Mouse (Mus musculus): ENCODE measurements around the gene Cntnap5a. TPM values are rescaled to one million over a fixed set of nuclear protein-coding genes. Genes with fewer than 3 reads are reported as not detected.

Cntnap5a gene
- total and polyA plus RNA-seq, 3 experiments = not detected

GRCm38 (mm10) chr1:116577969-116578666, 893.6 kb downstream of the Cntnap5a start:
- H3K9ac ChIP-seq (ENCODE audit: control insufficient read depth, low read depth, low read length, poor library complexity, severe bottlenecking) = no peak overlapping the region
- TF ChIP-seq CHD2 (IDR thresholded peaks at IDR 0.05; ENCODE audit: low read length) (no peak), KAT2A (conservative IDR thresholded peaks at IDR 0.05; ENCODE audit: low read depth, low read length) (no peak), E2F4 (IDR thresholded peaks at IDR 0.05; ENCODE audit: borderline replicate concordance, low read depth, low read length) (no peak), USF1 (IDR thresholded peaks at IDR 0.05; ENCODE audit: low read depth, low read length) (no peak), JUND (IDR thresholded peaks at IDR 0.05; ENCODE audit: low read depth, low read length) (no peak), TAL1 (IDR thresholded peaks at IDR 0.05; ENCODE audit: low read length) (no peak), NRF1 (IDR thresholded peaks at IDR 0.05; ENCODE audit: insufficient read depth, low read depth, low read length, poor library complexity, severe bottlenecking) (no peak), MYC (IDR thresholded peaks at IDR 0.05; ENCODE audit: low read depth, low read length) (no peak), USF2 (IDR thresholded peaks at IDR 0.05; ENCODE audit: borderline replicate concordance in 1 of 2, insufficient read depth in 1 of 2, low read depth in 1 of 2, low read length in 2 of 2) (no peak), CTCF (IDR thresholded peaks at IDR 0.05 in 2 of 3, conservative IDR thresholded peaks at IDR 0.05 in 1 of 3; ENCODE audit: control insufficient read depth in 1 of 3, insufficient read depth in 1 of 3, low read depth in 2 of 3, low read length in 3 of 3, poor library complexity in 1 of 3, severe bottlenecking in 1 of 3) (no peak), SIN3A (IDR thresholded peaks at IDR 0.05; ENCODE audit: low read length) (no peak), POLR2AphosphoS5 (IDR thresholded peaks at IDR 0.05; ENCODE audit: borderline replicate concordance, low read depth, low read length) (no peak), ZKSCAN1 (IDR thresholded peaks at IDR 0.05; ENCODE audit: low read depth, low read length) (no peak), MYB (IDR thresholded peaks at IDR 0.05; ENCODE audit: low read depth, low read length) (no peak), UBTF (IDR thresholded peaks at IDR 0.05; ENCODE audit: borderline replicate concordance, insufficient read depth, low read depth, low read length) (no peak), ZNF384 (IDR thresholded peaks at IDR 0.05; ENCODE audit: low read depth, low read length) (no peak), NELFE (IDR thresholded peaks at IDR 0.05; ENCODE audit: low read depth, low read length) (no peak)
- no peaks in the 10 kb centered on the region for H3K36me3 ChIP-seq (ENCODE audit: control insufficient read depth in 1 of 2, insufficient read depth in 2 of 2, low read length in 2 of 2)
- no peak for DNase-seq (ENCODE audit: low read depth, low spot score)
- no peaks in the 10 kb centered on the region for H3K27me3 ChIP-seq (ENCODE audit: control insufficient read depth in 1 of 2, insufficient read depth in 2 of 2, low read length in 2 of 2)
- no peaks in the 10 kb centered on the region for H3K79me2 ChIP-seq (ENCODE audit: control insufficient read depth, insufficient read depth, low read length, poor library complexity)
- no peaks in the 10 kb centered on the region for H3K9me3 ChIP-seq (replicated peaks; ENCODE audit: insufficient read depth, low read length)
- no peak overlapping the region for H3K4me3 ChIP-seq (ENCODE audit: control insufficient read depth in 1 of 2, insufficient read depth in 1 of 2, low read depth in 2 of 2, low read length in 2 of 2)
- H3K27ac ChIP-seq (ENCODE audit: control insufficient read depth, low read depth, low read length) = no peak overlapping the region
- no peaks in the 10 kb centered on the region for H3K4me1 ChIP-seq (ENCODE audit: control insufficient read depth in 1 of 2, insufficient read depth in 2 of 2, low read length in 2 of 2)

GRCm38 (mm10) chr1:116616272-116616671, 931.7 kb downstream of the Cntnap5a start:
- DNase-seq (ENCODE audit: low read depth, low spot score) = no peak
- Histone ChIP-seq H3K27ac (ENCODE audit: control insufficient read depth, low read depth, low read length) (no peak overlapping the region), H3K36me3 (ENCODE audit: control insufficient read depth in 1 of 2, insufficient read depth in 2 of 2, low read length in 2 of 2) (no peaks in the 10 kb centered on the region), H3K79me2 (ENCODE audit: control insufficient read depth, insufficient read depth, low read length, poor library complexity) (no peaks in the 10 kb centered on the region), H3K4me3 (ENCODE audit: control insufficient read depth in 1 of 2, insufficient read depth in 1 of 2, low read depth in 2 of 2, low read length in 2 of 2) (no peak overlapping the region), H3K9ac (ENCODE audit: control insufficient read depth, low read depth, low read length, poor library complexity, severe bottlenecking) (no peak overlapping the region), H3K4me1 (ENCODE audit: control insufficient read depth in 1 of 2, insufficient read depth in 2 of 2, low read length in 2 of 2) (no peaks in the 10 kb centered on the region), H3K27me3 (ENCODE audit: control insufficient read depth in 1 of 2, insufficient read depth in 2 of 2, low read length in 2 of 2) (no peaks in the 10 kb centered on the region), H3K9me3 (replicated peaks; ENCODE audit: insufficient read depth, low read length) (no peaks in the 10 kb centered on the region)
- TF ChIP-seq TBP (IDR thresholded peaks at IDR 0.05; ENCODE audit: low read depth, low read length) (no peak), ZMIZ1 (IDR thresholded peaks at IDR 0.05; ENCODE audit: low read depth, low read length) (no peak), ZKSCAN1 (IDR thresholded peaks at IDR 0.05; ENCODE audit: low read depth, low read length) (no peak), TAL1 (IDR thresholded peaks at IDR 0.05; ENCODE audit: low read length) (no peak), CHD2 (IDR thresholded peaks at IDR 0.05; ENCODE audit: low read length) (no peak), MEF2A (IDR thresholded peaks at IDR 0.05; ENCODE audit: extremely low read depth, insufficient replicate concordance, low read depth, low read length, poor library complexity, severe bottlenecking) (no peak), MAX (IDR thresholded peaks at IDR 0.05; ENCODE audit: low read length) (no peak), RCOR1 (IDR thresholded peaks at IDR 0.05; ENCODE audit: low read depth, low read length) (no peak), MAZ (IDR thresholded peaks at IDR 0.05; ENCODE audit: low read depth, low read length) (no peak), MAFK (IDR thresholded peaks at IDR 0.05; ENCODE audit: borderline replicate concordance, low read depth, low read length) (no peak)

All from MEL (cell line).